Mouse (Mus musculus): Measurements from ENCODE around the gene Hinfp. TPM values are rescaled to one million over a fixed set of nuclear protein-coding genes. Genes with fewer than 3 reads are reported as not detected.
"Not testable (repeated sequence)": the region's sequence is repeated elsewhere in the genome, so short reads cannot be mapped to it uniquely, and the experiment has no call there.

Hinfp gene
- total RNA-seq, 1 experiment from 2014 or later, result 22.9 TPM

DNA sequence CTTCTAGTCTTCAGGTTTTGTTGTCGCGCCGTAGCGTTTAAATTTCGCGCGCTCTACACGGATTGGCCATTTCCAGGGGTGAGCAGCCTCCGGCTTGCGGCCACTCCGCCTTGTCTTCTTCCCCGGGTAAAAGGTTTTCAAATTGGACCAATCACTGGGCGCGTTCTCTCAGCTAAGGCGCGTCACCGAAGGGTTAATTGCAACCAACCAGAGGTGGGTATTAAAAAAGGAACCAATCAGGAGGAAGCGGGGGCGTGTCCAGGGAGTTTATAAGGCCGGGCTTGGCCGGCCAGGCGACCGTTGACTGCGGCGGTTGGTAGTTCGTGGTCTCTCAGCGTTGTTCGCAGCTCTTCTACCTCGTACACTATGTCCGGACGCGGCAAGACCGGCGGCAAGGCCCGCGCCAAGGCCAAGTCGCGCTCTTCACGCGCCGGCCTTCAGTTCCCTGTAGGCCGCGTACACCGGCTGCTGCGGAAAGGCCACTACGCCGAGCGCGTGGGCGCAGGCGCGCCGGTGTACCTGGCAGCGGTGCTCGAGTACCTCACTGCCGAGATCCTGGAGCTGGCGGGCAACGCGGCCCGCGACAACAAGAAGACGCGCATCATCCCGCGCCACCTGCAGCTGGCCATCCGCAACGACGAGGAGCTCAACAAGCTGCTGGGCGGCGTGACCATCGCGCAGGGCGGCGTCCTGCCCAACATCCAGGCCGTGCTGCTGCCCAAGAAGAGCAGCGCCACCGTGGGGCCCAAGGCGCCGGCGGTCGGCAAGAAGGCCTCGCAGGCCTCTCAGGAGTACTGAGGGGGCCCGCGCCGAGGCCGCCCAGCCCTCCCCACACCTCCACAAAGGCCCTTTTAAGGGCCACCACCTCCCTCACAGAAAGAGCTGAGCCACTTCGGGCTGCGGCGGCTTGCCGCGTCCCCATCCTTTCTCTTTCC, 29.2 kb upstream of the Hinfp start, which contains the start of gene H2afx:
H2afx (plus strand) TSS at position 299 of the 935 bp plus-strand sequence.
- ATAC-seq (replicated peaks; ENCODE audit: insufficient number of reproducible peaks, low FRiP score, low TSS enrichment, poor library complexity, severe bottlenecking), result peak; percentile 97

DNA sequence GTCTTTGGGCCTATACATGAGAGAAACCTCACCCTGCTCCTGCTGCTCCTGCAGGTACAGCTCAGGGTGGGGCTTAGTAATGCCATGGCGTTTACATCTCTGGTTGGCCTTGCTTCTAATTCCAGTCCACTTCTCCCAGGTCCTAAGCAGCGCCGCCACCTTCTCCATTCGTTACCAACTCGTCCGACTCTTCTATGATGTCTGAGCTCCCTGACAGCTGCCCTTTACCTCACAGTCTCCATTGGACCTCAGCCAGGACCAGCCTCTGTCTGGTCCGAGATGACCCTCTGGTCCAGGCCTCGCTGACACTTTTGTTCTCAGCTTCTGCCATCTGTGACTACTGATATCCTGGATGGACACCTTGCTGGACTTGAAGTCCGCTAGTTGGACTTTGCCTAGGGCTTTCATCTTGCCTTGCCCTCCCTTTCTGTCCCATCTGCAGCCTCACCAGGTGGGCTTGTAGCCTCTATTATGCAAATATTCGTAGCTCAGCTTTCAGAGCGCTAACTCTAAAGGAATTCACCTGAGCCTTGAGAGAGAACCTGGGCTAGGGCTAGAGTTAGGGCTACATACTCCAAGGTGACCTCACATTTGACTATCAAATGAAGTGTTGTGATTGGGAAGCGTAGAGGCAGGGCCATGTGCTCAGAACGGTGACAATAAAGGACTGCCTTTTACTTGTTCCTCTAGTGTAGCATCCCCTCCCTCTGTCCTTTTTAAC, 27.6 kb upstream of the Hinfp start:
- no peak for ATAC-seq (replicated peaks; ENCODE audit: insufficient number of reproducible peaks, low FRiP score, low TSS enrichment, poor library complexity, severe bottlenecking)

DNA sequence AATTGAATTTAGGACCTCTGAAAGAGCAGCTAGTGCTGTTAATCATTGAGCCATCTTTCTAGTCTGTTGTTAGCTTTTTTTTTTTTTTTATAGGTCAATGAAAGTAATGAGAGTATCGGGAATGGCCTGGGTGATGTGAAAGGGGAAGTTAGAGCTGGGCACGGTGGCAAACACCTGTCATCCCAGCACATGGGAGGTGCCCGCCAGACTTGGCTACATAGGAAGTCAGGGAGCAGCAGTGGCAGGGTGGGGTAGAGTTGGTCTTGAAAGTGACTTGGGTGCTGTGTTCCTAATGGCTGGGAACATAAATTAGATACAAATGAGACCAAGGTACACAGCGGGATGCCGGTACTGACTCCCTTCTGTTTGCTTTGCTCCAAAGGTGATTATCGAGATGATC, 25.3 kb upstream of the Hinfp start:
- ATAC-seq (replicated peaks; ENCODE audit: insufficient number of reproducible peaks, low FRiP score, low TSS enrichment, poor library complexity, severe bottlenecking), result no peak

DNA sequence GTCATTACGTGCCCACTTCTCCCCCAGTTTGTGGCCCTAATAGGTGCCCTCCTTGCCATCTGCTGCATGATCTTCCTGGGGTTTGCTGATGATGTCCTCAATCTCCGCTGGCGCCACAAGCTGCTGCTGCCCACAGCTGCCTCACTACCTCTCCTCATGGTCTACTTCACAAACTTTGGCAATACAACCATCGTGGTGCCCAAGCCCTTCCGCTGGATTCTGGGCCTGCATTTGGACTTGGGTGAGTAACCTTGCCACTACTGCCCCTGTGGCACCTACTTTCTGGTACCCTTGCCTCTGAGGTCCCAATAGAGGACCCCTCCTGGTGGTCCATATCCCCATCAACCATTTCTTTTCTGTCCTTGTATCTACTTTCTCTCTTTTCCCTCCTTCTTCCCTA, 22.5 kb upstream of the Hinfp start:
- ATAC-seq (replicated peaks; ENCODE audit: insufficient number of reproducible peaks, low FRiP score, low TSS enrichment, poor library complexity, severe bottlenecking), result no peak

DNA sequence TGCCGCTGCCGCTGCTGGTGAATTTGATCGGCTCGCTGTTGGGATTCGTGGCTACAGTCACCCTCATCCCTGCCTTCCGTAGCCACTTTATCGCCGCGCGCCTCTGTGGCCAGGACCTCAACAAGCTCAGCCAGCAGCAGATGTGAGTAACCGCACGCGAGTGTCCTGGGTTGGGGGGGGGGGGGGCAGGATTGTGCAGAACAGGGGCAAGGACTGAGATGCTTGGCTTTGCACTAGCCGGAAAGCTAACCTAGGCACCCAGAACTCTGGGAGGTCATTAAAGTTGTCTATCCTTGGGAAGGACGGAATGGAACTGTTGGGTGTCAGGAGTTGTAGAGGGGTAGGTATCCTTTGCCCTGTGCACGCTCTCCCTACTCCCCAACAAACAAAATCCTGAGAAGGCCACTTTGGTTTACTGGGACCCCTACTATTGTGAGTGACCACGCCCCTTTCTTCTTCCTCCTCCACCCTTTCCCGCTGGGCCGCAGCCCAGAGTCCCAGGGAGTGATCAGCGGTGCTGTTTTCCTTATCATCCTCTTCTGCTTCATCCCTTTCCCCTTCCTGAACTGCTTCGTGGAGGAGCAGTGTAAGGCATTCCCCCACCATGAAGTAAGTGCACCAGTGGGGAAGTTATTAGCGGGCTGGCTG, 21.7 kb upstream of the Hinfp start:
- ATAC-seq (replicated peaks; ENCODE audit: insufficient number of reproducible peaks, low FRiP score, low TSS enrichment, poor library complexity, severe bottlenecking), result no peak

DNA sequence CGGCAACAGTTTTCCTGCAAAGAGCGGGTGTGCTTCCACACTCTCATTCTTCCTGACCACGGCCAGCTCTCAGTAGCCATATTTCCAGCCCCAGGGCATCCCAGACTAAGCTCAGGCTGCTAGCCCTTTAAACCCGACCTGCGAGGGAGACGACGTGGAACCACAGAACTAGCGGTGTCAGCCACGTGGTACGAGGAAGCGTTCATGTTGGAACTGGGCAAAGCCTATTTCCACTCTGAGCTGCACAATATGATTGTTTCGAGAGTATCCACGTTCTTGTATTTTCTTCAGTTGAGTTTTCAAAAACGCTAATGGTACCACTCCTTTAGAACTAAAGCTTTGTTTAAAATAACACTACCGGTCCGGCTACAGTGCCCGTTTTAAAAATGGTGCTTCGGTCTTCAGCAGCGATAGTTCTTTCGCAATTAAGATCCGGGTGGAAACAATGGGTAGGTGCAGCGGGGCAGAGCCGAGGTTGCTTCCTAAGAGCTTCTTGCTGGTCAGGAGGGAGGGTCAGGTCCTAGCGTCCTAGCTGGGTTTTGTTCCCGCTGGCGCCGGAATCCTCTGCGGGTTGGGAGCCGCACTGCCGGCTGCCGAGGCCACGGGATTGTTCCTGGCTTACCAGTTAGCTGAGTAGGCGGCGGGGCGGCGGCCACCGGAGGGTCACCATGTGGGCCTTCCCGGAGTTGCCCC, 21.0 kb upstream of the Hinfp start:
- ATAC-seq (replicated peaks; ENCODE audit: insufficient number of reproducible peaks, low FRiP score, low TSS enrichment, poor library complexity, severe bottlenecking), result peak; percentile 94

DNA sequence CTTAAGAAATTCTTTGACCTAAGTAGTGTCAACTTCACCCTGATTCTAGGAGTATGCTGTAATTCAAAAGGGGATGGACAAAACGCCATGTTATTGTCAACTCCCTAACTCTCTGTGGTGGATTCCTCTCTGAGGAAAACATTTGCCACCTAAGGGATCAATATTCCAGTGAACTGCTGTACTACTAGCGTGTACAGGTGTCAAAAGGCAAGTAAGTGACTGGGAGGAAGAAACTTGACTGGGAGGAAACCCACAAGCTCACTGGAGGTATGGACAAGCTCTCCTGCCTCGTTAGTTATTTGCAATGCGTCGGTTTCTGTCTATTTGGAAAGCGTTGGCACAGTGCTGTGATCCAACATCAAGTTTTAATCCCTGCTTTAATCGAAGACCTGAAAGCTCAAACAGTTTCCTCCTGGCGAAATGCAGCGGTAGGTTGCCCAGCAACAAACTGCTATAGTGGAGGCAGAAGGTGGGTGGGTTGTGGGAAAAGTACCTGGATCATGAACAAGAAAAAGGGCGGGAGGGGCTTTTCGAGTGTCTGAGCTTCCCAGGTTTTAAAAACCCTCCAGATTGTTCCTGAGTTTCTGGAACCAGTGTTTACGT, 20.4 kb upstream of the Hinfp start, which contains the start of gene Dpagt1:
Dpagt1 (plus strand) TSS at position 252 of the 603 bp plus-strand sequence.
- ATAC-seq (replicated peaks; ENCODE audit: insufficient number of reproducible peaks, low FRiP score, low TSS enrichment, poor library complexity, severe bottlenecking), result no peak

DNA sequence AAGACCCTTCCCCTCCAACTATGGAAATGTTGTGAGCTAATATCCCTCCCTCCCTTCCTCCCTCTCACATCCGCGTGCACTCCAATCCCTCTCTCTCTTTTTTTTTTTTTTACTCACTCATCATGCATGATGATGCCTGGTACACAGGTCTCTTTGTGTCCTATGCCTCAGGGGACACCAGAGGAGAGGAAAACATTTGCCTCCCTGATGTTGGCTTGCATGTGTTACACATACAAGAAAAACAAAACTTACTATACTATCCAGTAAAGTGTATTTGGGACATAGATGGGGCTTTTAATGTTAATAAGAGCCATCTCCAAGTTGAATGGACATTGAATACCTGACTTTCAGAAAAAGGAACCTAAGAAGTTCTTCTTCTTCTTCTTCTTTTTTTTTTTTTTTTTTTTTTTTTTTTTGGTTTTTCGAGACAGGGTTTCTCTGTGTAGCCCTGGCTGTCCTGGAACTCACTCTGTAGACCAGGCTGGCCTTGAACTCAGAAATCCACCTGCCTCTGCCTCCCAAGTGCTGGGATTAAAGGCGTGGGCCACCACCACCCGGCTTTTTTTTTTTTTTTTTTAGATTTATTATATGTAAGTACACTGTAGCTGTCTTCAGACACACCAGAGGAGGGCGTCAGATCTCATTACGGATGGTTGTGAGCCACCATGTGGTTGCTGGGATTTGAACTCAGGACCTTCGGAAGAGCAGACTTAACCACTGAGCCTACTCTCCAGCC, 19.7 kb upstream of the Hinfp start:
- ATAC-seq (replicated peaks; ENCODE audit: insufficient number of reproducible peaks, low FRiP score, low TSS enrichment, poor library complexity, severe bottlenecking), result not testable (repeated sequence)

DNA sequence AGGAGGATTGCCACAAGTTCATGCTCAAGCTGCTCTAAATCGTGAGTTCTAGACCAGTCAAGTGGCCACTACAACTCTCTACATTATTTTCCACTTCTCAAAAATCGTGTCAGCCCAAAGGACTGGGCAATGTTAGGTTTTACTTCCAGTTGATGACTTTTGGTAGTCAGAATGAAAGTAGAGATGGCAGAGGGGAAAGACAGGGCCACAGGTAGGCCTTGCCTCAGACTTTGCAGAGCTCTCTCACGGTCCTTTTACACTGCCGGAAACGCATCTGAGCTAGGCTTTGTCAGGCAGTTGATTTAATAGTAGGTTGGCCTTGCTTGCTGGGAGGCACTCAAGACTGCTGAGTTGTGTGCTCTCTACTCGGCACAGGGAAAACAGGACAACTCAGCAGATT, 18.7 kb upstream of the Hinfp start:
- no peak for ATAC-seq (replicated peaks; ENCODE audit: insufficient number of reproducible peaks, low FRiP score, low TSS enrichment, poor library complexity, severe bottlenecking)

DNA sequence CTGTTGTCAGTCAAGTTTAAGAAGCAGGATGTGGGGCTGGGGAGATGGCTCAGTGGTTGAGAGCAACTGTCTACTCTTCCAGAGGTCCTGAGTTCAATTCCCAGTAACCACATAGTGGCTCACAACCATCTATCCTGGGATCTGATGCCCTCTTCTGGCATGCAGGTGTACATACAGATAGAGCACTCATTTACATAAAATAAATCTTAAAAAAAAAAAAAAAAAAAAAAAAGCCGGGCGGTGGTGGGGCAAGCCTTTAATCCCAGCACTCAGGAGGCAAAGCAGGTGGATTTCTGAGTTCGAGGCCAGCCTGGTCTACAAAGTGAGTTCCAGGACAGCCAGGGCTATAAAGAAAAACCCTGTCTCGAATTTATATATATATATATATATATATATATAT, 18.2 kb upstream of the Hinfp start:
- not testable (repeated sequence) for ATAC-seq (replicated peaks; ENCODE audit: insufficient number of reproducible peaks, low FRiP score, low TSS enrichment, poor library complexity, severe bottlenecking)

DNA sequence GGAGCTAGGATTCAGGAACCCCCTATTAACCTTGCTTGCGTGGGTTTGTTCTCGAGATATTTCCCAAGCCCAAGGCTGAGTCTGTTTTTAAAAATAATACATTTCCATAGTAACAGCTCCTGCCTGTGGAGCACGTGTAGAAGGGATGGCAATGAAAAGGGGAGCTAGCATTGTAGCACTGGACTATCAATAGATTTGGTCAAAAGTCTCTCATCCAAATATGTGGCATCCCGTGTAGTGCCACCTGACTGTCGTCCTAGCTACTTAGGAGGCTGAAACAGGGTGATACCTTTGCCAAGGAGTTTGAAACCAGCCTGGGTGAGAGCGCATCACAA, 15.3 kb upstream of the Hinfp start:
- no peak for ATAC-seq (replicated peaks; ENCODE audit: insufficient number of reproducible peaks, low FRiP score, low TSS enrichment, poor library complexity, severe bottlenecking)

DNA sequence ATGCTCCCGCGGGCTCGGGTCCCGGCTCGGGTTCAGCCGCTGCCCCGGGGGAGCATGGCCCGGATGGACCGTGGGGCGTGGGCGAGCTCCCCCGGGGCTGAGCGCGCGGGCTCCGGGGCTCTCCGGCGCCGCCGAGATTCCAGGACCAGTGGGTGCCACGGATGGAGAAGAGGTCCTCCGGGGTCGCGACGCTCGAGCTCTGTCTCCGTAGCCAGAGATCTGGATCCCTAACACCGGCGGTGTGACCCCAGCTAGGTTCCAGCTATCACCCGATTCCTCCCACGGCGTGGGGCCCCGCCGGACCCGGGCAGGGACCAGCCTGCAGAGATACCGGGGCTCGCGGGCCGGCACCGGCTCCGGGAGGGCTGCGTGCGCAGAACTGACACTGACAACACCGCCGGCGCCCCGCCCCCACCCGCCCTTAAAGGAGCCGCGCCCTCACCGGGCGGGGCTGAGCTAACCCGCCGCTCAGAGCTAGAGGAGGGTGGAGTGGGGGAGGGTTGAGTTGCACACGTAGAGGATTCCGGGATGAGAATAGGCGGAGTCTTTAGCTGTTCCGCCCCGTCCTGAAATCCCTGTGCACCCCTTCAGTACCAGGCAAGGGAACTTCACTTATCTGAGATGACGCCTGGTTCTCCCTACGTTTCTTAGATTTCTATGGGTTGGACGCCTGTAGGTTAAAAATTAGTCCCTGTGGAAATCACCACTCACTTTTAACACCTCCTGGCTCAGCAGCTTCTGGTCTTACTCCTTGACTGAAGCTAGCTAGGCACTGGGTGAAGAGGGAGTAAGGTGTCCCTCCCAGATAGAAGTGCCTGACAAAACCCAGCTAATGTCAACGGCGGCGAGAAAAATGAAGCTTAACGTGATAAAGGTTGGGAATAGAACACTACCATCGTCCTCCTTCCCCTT, 14.7 kb upstream of the Hinfp start, which contains the start of gene C2cd2l:
C2cd2l (minus strand) TSS at position 399 of the 912 bp plus-strand sequence.
- peak; percentile 85 for ATAC-seq (replicated peaks; ENCODE audit: insufficient number of reproducible peaks, low FRiP score, low TSS enrichment, poor library complexity, severe bottlenecking)

DNA sequence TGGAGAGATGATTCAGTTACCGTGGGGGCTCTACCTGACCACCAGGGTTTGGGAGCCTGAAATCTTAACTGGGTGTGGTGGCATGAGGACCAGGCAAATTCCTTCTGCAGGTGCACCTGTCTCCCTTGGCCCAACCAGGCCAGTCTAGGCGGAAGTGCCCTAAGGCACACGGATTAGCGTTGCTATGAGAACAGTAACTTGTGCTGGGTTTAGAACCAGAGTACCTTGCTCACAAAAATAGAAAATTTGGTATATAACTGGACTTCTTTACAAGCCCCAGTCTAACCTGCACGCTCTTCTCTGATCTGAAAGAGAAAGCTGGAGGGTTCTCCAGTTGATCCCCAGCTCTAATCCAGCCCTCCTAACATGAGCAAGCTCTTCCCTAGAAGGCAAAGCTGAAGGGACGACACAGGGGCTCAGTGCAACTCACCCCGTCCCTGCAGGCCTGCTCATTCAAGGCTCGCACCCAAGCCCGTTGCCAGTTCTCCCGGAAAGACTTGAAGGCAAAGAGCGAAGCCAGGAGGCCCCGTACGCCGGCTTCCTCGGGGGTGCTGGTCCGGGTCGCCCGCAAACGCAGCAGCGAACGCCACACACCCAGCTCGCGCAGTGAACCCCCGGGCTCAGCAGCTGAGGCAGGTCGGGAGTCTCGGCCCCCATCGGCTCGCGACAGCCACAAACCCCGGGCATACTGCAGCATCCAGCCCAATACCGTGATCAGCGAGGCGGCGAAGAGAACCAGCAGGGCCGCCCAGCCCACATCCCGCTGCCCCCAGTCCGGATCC, 13.8 kb upstream of the Hinfp start:
- no peak for ATAC-seq (replicated peaks; ENCODE audit: insufficient number of reproducible peaks, low FRiP score, low TSS enrichment, poor library complexity, severe bottlenecking)

DNA sequence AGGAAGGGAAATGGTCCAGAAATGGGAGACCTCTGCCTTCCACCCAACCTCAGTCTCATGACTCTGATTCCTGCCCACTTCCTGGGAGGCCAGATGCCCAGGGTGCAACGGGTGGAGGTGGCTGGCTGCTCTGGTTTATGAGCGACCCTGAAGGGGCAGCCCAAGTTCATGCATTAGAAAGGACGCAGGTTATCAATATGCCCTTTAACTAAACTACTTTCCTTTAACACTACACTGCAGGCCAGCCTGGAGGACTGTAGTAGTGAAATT, 13.3 kb upstream of the Hinfp start:
- ATAC-seq (replicated peaks; ENCODE audit: insufficient number of reproducible peaks, low FRiP score, low TSS enrichment, poor library complexity, severe bottlenecking), result no peak

DNA sequence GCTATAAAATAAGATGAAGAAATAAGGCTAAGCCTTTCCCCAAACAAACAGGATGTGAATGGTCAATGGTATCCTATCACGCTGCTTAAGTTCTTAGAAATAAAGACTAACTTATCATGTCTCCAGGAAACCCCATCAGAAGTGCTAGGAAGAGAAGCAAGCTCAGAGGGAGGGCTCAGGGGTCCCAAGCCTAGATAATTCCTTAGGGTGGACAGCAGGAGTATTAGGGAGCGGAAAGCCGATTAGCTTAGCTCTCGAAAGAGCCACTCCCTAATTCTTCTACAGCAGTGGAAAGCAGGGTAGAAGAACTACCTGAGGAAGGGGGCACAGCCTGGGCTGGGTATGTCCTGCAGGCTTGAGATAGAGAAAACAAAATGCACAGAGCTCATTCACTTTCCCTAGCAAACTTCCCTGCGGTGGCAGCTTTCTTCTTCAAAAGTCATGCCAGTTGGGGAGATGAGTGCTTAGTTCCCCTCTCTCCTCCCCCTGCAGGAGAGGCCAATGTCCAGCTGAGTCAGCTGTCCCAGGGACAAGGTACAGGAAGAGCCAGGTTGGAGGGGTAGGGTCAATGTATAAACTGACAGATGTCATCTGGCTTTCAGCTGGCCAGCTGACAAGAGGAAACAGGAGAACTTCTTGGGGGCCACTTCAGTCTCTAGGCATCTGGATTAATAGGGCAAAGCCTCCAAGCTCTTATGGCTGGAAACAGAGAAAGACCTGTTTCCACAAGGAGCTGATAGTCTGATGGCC, 12.8 kb upstream of the Hinfp start:
- no peak for ATAC-seq (replicated peaks; ENCODE audit: insufficient number of reproducible peaks, low FRiP score, low TSS enrichment, poor library complexity, severe bottlenecking)

DNA sequence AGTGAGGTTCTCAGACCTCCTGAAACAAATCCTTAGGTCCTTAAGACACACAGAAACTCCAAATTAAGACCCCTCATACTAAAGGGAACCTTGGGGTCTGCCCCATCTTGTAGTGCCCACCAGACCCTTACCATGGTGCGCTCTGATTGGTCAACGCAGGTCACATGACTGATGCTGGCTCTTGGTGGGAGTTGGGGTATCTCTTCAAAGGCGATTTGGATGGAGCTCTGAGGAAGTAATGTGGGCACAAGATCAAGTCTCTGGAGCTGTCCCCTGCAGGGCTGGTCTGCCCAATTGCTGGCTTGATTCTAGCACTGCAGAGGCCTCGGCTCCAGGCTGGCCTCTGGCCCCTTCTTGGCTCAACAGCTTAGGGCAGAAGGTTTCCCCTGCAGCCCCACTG, 12.0 kb upstream of the Hinfp start:
- ATAC-seq (replicated peaks; ENCODE audit: insufficient number of reproducible peaks, low FRiP score, low TSS enrichment, poor library complexity, severe bottlenecking), result no peak
